Mouse (Mus musculus) layer of hippocampus, postnatal 36 days (tissue): ENCODE results near the gene Spock1. TPM values are rescaled to one million over a fixed set of nuclear protein-coding genes. Genes with fewer than 3 reads are reported as not detected.
A peak's percentile ranks its signal among the peaks of the same experiment; 100 is the strongest.

Experiments
- DNase-seq, 2 experiments: peaks; one replicate each; pipeline ENCODE4 v3.0.0; 2022
- total RNA-seq, 2 experiments: library from RNA; stranded (reverse); gene quantifications; 2 replicates each; pipeline ENCODE4 v1.2.3; 2021

The Spock1 gene
- total RNA-seq, 2 experiments from 2014 or later, result 180 to 222 TPM

DNA sequence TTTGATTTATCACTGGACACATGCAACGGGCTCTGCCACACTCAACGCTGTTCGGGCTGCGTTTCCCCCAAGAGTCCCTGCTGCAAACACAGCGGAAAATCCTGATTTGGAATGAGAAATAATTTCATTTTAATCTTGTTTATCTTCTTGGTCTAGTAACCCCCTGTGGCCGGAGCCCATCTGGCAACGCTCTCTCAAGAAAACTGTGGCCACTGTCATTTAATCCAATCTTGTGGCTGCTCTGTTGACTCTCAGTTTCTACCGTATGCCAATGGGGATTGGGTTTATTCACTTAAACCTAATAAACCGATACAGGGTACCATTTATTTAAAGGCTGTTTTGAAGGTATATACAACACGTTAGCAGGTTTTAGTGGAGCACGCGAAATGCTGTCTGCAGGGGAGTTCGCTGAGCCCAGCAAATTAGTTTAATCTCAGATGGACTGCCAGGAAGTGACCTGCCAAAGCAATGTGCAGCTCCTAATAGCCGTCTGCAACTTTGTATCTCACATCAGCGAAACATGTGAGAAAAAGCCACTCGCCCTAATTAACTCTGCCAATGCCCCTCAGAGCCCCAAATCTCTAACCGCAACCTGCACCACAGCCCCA, 185.7 kb downstream of the Spock1 start:
- DNase-seq, result no peak

DNA sequence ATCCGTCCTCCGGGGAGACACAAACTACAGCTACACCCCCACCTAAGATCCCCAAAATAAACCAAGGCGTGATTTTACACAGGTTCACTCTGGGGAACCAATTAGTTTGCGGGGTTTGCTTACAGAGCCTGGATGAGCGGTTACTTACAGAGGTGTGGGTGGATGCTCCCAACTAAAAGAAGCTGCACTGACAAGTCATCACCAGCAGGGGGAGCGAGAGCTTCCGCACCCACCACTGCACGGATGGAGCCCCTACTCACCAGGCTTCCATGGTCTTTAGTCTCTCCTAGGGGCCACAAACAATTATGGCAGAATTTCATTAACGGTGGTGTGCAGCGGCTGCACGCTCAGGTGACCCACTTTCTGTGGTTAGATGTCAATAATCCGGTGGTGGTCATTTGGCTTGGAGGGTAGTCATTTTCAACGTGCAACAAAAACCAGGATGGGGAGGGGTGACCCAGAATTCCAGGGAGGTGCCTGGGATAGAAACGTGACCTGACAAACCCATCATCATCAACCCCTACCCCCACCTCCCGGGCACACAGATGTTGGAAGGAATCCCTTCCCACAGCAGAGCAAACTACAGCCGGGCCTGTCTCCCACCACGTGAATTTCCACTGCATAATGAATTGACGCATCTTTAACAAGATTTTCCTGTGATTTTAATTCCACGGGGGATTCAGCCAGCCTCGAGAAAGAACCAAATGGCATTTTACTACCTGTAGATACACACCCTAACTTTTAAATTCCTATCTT, 186.4 kb downstream of the Spock1 start:
- peak in 1 of 2 experiments; percentile 16 for DNase-seq

- no peak for DNase-seq
Measured at GRCm38 (mm10) chr13:57718087-57718486, 190.0 kb downstream of the Spock1 start.

- DNase-seq, result no peak
Measured at GRCm38 (mm10) chr13:57712910-57713309, 195.2 kb downstream of the Spock1 start.

GRCm38 (mm10) chr13:57708425-57708824, 199.7 kb downstream of the Spock1 start:
- no peak for DNase-seq

DNA sequence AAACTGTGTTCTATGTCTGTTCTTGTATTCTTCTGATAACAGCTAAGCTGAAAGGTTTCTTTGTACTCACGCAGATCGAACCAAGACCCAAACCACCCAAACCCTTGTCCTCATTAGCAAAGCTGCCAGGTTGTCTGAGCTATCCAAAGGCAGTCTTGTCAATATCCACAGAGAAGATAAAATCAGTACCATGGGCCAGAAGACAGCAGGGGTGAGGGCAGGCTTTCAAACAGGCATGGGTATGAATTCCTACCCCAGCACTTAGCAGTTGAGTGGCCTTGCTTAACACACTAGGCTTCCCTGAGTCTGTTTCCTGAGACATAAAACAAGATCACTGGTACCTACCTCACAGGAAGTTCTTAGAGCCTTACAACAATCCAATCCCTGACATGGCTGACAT, 205.2 kb downstream of the Spock1 start:
- no peak for DNase-seq

- no peak for DNase-seq
Measured at GRCm38 (mm10) chr13:57696685-57697084, 211.4 kb downstream of the Spock1 start.

DNA sequence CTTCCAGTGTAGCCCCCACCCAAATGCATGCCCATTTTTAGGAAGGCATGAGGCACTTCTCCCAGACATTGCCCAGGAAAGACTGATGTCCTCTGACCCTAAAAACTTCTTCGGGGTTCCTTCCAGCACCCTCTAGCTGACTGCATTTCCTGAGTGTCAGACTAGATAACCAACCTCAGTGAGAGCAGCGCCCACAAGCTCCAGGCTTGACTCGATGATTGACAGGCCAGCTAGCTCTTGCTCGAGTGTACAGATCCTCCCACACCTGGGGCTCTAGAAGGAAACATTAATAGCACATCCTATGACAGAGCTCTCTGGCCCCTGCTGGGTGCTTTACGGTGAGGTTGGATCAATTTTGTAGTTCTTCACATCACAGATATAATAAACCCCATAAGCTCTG, 219.2 kb downstream of the Spock1 start:
- no peak for DNase-seq

DNA sequence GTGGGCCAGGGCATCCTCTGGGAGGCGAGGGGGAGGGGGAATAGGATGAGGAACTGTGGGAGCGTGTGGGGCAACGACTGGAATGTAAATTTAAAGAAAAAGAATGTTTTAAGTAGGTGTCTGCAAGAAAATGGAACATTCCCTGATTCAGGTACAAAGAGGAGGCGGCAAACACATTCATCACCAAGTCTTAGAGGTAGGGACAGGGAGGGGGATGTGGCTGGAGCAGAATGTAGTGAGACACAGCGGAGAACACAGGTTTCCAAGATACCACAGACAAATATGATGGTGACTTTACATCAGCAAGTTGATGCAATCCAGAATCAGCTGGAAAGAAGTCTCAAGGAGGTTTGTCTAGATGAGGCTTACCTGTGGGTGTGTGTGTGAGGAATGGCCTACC, 221.7 kb downstream of the Spock1 start:
- DNase-seq, result no peak

GRCm38 (mm10) chr13:57685201-57685600, 222.9 kb downstream of the Spock1 start:
- no peak for DNase-seq

- DNase-seq, result no peak
Measured at GRCm38 (mm10) chr13:57679591-57679990, 228.5 kb downstream of the Spock1 start.

GRCm38 (mm10) chr13:57676820-57677219, 231.3 kb downstream of the Spock1 start:
- DNase-seq, result no peak

DNA sequence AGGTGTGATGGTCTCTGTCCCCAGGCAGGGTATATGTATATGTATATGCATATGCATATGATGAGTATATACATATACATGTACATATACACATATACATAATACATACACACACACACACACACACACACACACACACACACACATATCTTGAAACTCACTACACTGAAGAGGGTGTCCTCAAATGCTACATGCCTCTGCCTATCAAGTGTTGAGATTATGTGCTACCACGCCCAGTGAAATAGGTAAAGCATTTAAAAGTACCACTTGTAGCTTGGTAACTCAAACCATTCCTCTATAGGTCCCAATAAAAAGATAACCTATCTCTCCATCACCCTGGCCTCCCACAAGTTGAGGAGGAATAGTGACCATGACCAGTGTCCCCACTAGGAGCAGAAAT, 234.7 kb downstream of the Spock1 start:
- no peak for DNase-seq

DNA sequence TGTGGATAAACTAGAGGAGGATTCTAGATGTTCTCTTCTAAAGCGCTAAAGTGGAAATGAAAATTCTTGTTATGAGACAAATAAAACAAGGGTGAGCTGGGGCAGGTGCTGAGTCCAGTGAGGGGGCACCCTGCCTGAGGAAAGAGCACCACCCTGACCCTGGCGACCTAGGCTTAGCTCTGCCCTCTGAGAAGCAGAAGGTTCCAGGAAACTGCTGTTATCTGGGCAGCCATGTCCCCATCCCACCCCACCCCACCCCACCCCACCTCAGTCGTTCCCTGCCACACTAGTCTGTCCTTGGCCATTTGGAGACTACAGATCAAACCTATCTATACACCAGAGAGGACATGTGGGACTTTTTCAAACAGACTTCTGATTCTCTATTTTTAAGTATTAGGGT, 235.4 kb downstream of the Spock1 start:
- DNase-seq, result no peak

GRCm38 (mm10) chr13:57671919-57672318, 236.2 kb downstream of the Spock1 start:
- DNase-seq, result no peak

GRCm38 (mm10) chr13:57671322-57671721, 236.8 kb downstream of the Spock1 start:
- DNase-seq, result no peak

- no peak for DNase-seq
Measured at GRCm38 (mm10) chr13:57667621-57668020, 240.5 kb downstream of the Spock1 start.

- DNase-seq, result no peak
Measured at GRCm38 (mm10) chr13:57666173-57666842, 241.8 kb downstream of the Spock1 start.

GRCm38 (mm10) chr13:57662554-57662953, 245.6 kb downstream of the Spock1 start:
- DNase-seq, result no peak

GRCm38 (mm10) chr13:57660523-57660922, 247.6 kb downstream of the Spock1 start:
- DNase-seq, result no peak

- no peak for DNase-seq
Measured at GRCm38 (mm10) chr13:57659872-57660271, 248.3 kb downstream of the Spock1 start.

- DNase-seq, result no peak
Measured at GRCm38 (mm10) chr13:57656606-57657005, 251.5 kb downstream of the Spock1 start.

DNA sequence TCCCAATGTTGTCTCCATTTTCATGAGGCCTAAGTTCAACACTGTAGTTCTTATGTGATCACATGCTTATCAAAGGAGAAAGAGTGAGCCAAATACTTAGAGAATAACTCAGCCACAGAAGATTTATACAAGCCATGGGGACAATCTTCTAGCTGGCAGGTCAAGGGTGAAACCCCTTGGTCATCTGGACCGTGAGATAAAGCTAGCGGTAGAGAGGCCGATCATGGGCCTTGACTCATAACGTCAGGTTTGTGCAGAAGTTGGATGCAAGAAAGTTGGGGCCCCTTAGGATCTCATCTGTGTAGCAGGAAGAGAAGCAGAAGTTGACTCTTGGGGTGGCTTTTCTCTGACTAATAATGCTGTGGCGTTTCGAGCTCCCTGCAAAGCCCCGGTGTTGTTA, 253.8 kb downstream of the Spock1 start:
- DNase-seq, result no peak

DNA sequence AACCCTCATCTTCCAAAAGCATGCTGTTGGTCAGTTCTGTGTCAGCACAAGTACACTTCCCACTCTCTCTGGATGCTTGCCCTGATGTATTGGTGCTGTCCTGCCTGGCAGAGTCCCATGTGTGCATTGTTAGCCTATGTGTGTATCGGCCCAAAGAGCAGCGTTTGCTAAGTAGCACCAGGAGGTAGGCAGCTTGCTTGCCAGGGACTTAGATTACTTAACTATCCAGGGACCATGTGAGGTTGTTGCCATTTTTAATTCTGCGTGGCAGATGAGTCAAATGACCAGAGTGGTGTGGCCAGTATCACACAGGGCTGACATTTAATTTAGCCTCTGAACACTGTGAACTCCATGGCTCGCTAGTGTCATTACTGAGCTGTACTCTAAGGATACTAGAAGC, 256.9 kb downstream of the Spock1 start:
- DNase-seq, result no peak
